Mouse (Mus musculus): ENCODE data around the gene Pam16.

The Pam16 gene

GRCm38 (mm10) chr16:4624481-4625110 is at the start of gene Pam16:
Gene Pam16, minus strand, starts transcription at chr16:4624988.
- peak; percentile 73 for DNase-seq (ENCODE audit: extremely low spot score, low read depth, low spot score)

- DNase-seq (ENCODE audit: extremely low spot score, low read depth, low spot score) = no peak
These were observed 49.3 kb upstream of the Pam16 start for GRCm38 (mm10) chr16:4674091-4674490.

GRCm38 (mm10) chr16:4670317-4670716 is 45.5 kb upstream of the Pam16 start:
- no peak for DNase-seq (ENCODE audit: extremely low spot score, low read depth, low spot score)

DNA sequence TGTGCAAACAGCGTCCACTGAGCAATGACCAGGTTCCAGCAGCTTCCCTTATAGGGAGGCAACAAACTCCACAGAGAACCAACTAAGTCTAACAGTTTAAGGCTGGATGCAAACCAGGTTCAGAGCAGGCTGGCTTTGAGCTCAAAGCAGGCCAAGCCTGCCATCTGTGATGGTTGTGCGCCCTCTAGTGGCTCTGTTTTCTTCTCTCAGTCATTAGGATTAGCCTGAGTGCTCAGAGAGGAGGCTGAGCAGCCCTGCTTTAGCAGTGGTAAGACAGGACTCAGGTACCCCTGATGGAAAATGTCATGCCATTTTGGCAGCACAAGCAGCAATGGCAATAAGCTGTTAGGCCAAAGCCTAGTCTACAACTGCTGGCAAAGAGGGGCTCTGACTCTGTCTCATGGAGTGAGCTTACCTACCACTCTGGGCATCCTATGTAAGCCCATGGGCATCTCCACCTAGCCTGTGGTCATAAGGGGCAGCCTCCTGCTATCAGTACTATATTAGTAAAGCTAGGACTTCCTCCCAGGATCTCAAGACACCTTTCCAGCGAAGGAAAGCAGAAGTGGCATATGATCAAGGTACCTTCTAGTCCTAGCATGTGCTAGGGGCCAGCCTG is 42.5 kb upstream of the Pam16 start:
- DNase-seq (ENCODE audit: extremely low spot score, low read depth, low spot score) = peak; percentile 94

DNA sequence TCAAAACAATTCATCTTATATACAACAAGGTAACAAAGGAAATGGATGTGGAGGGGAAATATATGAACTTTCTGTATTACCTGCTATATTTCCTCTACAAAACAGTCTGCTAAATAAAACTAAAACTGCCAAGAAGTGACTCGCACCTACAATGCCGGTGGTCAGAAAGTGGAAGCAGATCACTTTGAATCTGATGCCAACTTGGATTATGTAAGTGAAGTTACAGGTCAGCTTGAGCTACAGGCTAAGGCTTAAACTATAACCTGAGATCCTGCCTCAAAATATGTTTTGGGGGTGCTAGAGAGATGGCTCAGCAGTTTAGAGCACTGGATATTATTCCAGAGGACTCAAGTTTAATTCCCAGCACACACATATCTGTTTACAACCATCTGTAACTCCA is 40.9 kb upstream of the Pam16 start:
- no peak for DNase-seq (ENCODE audit: extremely low spot score, low read depth, low spot score)

DNA sequence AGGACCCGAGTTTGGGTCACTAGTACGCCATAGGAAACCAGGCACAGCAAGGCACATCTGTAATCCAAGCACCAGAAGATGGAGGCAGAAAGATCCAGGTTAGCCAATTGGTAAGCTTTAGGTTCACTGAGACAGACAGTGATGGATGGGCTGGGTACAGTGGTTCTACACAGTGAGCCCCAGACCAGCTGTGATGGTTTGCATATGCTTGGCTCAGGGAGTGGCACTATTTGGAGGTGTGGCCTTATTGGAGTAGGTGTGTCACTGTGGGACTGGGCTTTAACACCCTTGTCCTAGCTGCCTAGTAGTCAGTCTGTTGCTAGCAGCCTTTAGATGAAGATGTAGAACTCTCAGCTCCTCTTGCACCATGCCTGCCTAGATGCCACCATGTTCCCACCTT is 39.0 kb upstream of the Pam16 start:
- DNase-seq (ENCODE audit: extremely low spot score, low read depth, low spot score) = no peak

DNA sequence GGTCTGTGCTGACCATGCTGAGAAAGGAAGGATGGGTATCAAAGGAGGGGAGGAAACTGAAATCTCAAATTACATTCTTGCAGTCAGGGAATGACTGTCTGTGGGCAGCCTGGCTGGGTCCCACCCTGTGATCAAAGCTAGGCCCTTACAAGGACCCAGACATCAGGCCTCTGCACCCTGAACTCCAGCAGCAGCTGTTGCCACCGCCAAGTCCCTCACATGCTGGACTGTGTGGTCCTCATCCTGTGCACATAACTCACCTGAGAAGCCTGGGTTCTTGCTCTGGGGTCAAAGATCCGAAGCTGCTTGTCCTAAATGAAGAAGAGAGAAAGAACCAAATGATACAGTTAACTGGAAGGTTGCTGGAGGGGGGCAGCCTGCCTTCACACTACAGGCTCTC is 36.8 kb upstream of the Pam16 start:
- DNase-seq (ENCODE audit: extremely low spot score, low read depth, low spot score) = no peak

DNA sequence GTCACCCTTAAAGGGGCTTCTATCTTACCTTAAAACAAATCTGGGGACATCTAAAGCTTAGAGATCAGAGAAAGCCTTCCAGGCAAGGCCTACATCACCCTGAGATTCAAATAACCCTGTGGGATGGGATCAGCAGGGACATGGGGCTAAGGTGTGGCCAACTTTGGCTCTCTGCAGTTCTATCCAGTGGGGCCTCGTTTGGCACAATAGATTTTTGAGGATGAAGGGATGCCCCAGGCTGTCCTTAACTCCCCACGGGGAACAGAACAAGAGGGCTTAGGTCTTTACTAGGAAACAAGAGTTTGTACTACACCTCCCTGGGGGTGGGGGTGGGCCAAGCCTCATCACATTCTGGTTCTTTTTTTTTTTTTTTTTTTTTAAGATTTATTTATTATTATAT is 34.5 kb upstream of the Pam16 start:
- DNase-seq (ENCODE audit: extremely low spot score, low read depth, low spot score) = no peak

DNA sequence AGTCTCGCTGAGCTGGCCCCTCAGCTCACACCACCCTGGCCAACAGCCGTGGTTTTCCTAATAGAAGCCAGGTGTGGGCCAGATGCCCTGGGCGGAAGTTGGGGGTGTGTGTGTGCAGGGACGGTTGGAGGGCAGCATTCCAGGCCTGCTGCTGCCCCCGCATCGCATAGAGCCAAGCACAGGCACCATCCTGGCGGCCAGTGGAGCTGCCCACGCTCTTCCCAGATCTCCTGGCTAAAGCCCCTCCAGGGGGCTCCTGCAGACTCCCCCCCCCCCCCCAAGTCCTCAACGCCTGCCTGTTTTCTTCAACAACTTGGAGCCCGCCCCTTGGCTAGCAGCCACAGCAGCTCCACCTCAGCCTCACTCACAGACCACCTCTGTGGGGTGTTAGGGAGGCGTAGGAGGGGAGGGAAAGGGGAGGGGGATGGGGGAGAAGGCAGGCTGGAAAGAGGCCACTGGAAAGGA is 34.0 kb upstream of the Pam16 start:
- DNase-seq (ENCODE audit: extremely low spot score, low read depth, low spot score) = peak; percentile 89

DNA sequence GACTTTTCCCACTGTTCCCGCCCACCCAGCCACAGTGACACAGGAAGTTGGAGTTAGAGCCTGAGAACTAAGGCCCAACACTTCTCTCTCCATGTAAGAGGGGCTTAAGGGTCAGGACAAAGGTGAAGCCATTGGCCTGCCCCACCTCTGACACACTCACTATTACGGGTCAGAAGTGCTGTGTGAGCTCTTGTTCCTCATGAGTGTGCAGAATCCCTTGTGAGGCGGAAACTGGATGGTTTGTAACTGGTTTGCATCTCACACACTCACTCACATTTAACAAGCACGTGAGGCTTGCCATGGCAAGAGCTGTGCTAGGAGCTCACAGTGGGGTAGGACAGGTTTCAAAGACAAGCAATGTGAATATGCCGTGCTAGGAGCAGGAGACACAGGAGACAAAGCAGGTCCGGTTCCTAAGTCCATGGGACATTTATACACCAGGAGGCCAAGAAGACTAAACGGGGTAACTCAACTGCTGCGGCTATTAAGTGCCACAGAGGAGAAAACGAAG is 31.8 kb upstream of the Pam16 start:
- DNase-seq (ENCODE audit: extremely low spot score, low read depth, low spot score) = no peak

- DNase-seq (ENCODE audit: extremely low spot score, low read depth, low spot score) = no peak
These were observed 31.2 kb upstream of the Pam16 start for GRCm38 (mm10) chr16:4655764-4656570.

- no peak for DNase-seq (ENCODE audit: extremely low spot score, low read depth, low spot score)
These were observed 30.5 kb upstream of the Pam16 start for GRCm38 (mm10) chr16:4655251-4655734.

- no peak for DNase-seq (ENCODE audit: extremely low spot score, low read depth, low spot score)
These were observed 29.9 kb upstream of the Pam16 start for GRCm38 (mm10) chr16:4654706-4655105.

DNA sequence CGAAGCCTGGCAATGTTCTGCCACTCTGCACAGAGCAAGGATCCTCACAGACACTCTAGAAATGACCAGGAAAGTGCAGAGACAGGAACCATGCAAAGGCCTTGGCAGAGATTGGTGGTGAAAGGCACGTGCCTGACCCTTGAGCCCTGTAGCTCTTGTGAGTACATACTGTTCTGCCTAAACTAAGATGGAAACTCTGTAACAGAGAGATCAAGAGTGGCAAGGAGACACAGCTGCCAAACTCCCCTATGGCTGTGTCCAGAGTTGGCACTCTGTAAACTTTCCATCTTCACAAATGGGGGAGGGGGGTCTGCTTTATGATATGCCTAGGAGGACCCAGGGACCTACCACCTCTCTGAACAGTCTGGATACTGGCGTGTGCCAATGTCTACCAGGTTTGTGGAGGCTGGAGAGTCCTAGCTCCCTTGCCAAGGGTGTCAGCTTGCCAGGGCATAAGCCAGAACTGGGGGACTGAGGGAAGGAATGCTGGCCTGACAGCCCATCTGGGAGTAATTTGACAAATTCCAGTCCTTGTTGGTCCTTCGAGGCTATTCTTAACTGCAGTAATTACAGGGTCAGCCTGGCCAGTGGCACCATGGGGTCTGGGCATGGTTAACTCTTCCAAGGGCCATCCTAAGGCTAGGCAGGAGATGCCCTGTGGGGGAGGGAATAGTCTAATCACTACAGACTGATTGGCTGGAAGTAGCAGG is 28.1 kb upstream of the Pam16 start:
- no peak for DNase-seq (ENCODE audit: extremely low spot score, low read depth, low spot score)

GRCm38 (mm10) chr16:4651624-4652023 is 26.8 kb upstream of the Pam16 start:
- no peak for DNase-seq (ENCODE audit: extremely low spot score, low read depth, low spot score)

GRCm38 (mm10) chr16:4651081-4651480 is 26.3 kb upstream of the Pam16 start:
- no peak for DNase-seq (ENCODE audit: extremely low spot score, low read depth, low spot score)

DNA sequence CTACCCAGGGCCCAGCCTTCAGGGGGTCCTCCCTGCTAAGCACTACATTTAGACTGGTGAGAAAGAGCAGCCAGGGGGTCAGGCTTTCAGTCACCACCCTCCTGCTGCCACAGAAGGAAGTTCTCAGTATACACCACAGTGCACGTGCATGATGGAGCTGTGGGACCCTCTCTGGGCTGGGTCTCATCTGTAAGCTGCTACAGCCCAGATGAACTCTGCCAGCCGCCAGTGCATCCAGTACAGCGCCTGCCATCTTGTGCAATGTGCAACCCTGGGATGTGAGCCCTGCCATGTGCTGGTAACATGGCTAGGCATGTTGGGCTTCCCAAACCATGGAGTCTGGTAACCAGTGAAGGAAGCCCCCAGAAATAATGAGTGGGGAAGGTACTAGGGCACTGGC is 25.4 kb upstream of the Pam16 start:
- no peak for DNase-seq (ENCODE audit: extremely low spot score, low read depth, low spot score)

DNA sequence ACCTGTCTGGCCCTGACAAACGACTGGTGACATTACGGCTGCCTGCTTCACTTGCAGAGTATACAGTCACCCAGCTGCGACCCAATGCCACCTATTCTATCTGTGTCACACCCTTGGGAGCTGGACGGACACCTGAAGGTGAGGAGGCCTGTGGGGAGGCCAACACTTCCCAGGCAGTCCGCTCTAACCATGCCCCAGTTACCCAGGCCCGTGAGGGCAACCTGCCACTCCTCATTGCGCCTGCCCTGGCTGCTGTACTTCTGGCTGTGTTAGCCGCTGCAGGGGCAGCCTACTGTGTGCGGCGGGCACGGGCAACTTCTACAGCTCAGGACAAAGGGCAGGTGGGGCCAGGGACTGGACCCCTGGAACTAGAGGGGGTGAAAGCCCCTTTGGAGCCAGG is 24.9 kb upstream of the Pam16 start:
- no peak for DNase-seq (ENCODE audit: extremely low spot score, low read depth, low spot score)

- DNase-seq (ENCODE audit: extremely low spot score, low read depth, low spot score) = no peak
These were observed 24.4 kb upstream of the Pam16 start for GRCm38 (mm10) chr16:4649211-4649610.

GRCm38 (mm10) chr16:4648416-4649023 is 23.7 kb upstream of the Pam16 start:
- DNase-seq (ENCODE audit: extremely low spot score, low read depth, low spot score) = no peak

Data from hindlimb bud, embryonic 11.5 days (tissue).